Mouse (Mus musculus) brain, embryonic 14.5 days (tissue): ENCODE results near the gene 1700015F17Rik.

Experiments
- CTCF ChIP-seq: fragments of 200-500 bp; IDR thresholded peaks from 2 replicates; pipeline ENCODE4 v1.5.1; 2012; ENCODE audit warnings: inconsistent platforms, mild to moderate bottlenecking, moderate library complexity, borderline replicate concordance; ENCODE audit not compliant: insufficient read depth, insufficient read length; ENCODE audit errors: extremely low read depth
- POLR2A ChIP-seq: fragments of 200-500 bp; IDR thresholded peaks from 2 replicates; pipeline ENCODE4 v1.6.1; 2012; ENCODE audit warnings: mild to moderate bottlenecking, inconsistent platforms, borderline replicate concordance; ENCODE audit not compliant: poor library complexity, insufficient read depth, insufficient read length, severe bottlenecking; ENCODE audit errors: extremely low read depth

GRCm38 (mm10) chr5:5514196-5515076, 35.5 kb upstream of the 1700015F17Rik start, which contains the start of gene Cldn12:
- TF ChIP-seq CTCF (no peak), POLR2A (peak; percentile 62; the same call in 1 of the 2 replicates)
